Mouse (Mus musculus): ENCODE measurements at regions not wholly inside any gene's neighbourhood (a gene's known extent, or its start where the extent isn't known, plus 50 kb on each side); places are given as distances from the start of the nearest gene placed in this dataset.
"Not testable (repeated sequence)": the region's sequence is repeated elsewhere in the genome, so short reads cannot be mapped to it uniquely, and the experiment has no call there.

- DNase-seq: no peak
Observed at GRCm38 (mm10) chr7:73688451-73688850, 51.7 kb upstream of the Fam174b start.

GRCm38 (mm10) chr7:73686245-73686644 is 53.9 kb upstream of the Fam174b start:
- not testable (repeated sequence) for DNase-seq

DNA sequence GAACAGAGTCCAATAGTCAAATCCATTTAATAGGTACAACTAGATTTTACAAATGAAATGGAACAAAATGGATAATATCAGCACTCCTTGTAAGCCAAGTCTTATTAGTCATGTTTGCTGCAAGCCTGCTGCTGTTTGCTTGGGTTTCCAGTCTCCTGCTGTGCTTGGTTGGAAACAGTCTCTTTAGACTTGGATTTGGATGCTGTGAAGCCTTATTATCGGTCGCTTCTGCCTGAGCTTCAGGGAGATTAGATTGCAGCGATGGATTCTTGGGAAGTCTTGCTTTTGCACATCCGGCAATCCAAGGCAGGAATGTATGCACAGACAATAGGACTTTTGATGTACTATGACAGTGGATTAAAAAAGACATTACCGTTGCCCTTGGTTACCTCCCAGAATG is 57.3 kb upstream of the Fam174b start:
- no peak for DNase-seq

DNA sequence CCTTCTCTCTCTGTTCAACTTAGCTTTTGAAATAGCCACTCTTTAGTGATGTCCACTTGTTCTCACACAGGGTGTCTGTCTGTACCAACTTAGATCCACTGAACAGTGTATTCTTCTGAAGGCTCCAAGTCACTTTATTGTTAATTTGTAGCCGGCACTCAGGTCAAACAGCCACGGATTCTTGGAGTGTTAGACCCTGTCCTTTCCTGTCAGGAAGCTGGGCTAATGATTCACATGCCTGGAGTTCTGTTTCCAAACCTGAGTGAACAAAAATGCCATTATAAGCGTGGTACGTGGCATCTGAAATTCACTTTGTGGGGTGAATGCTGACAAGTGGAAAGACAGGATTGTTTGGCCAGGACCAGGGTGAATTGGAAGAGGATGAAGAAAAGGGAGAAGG is 69.5 kb upstream of the Fam174b start:
- peak; percentile 83 for DNase-seq

GRCm38 (mm10) chr7:73668791-73669190 is 71.3 kb upstream of the Fam174b start:
- peak; percentile 79 for DNase-seq

GRCm38 (mm10) chr7:73666921-73667675 is 73.0 kb upstream of the Fam174b start:
- peak; percentile 38 for DNase-seq

GRCm38 (mm10) chr7:73664962-73665361 is 75.1 kb upstream of the Fam174b start:
- DNase-seq: no peak

- DNase-seq: no peak
Observed at GRCm38 (mm10) chr7:73662536-73662935, 77.6 kb upstream of the Fam174b start.

GRCm38 (mm10) chr7:73661901-73662300 is 78.2 kb upstream of the Fam174b start:
- no peak for DNase-seq

- no peak for DNase-seq
Observed at GRCm38 (mm10) chr7:73659551-73659950, 80.6 kb upstream of the Fam174b start.

DNA sequence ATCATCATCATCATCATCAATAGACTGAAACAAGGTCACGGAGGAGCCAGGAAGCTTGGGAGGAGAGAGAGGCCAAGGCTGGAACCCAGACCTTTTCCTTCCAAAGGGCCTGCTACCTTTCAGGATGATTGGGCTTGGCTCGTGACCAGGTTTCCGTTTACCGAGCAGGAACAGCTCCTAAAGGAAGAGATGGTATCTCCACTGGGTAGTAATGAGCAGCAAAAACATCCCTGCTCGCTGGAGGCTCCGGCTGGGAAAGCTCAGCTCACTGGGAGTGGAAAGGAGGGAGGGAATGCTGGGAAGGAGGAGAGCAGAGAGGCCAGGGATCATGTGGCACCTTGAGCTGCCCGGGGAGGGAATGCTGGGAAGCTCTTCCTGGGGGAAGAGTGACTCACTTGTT is 82.8 kb upstream of the Fam174b start:
- DNase-seq: peak; percentile 43

DNA sequence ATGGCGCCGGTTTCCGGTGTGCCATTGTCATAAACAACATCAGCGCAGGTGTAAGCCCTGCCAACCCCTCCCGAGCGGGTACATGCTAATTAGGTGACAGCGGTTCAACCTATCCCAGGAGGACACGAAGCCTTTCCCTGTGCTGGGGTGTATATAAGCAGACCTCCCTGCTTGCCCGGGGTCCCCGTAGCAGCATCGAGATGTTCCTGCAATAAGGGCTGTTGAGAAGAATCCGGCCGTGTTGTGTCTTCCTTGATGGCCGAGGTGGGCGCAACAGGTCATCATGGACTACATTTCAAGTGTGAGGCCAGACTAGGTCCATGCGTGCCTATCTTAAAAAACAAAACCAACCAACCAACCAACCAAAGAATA is 83.7 kb upstream of the Fam174b start:
- not testable (repeated sequence) for DNase-seq

- peak; percentile 16 for DNase-seq
Observed at GRCm38 (mm10) chr7:73655787-73656423, 84.2 kb upstream of the Fam174b start.

DNA sequence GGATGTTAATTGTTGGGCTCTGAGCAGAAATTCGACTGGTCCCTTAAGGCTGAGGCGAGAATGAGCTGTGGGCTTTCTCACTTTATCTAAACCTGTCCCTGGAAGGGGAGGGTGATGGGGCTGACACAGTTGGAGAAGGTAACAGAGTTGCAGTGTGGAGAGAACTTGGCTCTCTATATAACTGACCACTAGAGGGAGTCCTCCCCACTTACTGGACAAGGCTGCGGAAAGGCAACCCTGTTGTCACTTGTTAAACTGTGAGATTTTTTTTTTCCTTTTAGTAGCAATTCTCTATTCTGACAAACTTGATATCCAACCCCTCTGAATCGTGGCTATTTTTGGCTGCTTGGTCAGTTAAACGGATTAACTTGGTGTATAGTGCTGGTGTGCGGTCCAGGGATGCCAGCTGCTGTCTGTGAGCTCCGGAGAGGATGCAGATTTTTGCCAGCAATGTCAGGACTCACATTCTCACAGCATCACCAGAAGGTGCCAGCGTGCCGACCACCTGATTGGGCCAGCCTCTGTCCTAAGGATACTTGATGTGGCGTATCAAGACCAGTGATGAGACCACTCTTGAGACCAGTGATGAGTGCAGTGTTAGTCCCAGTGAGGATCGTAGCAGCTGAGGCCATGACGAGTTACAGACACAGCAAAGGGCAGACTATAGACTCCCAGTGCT is 85.8 kb upstream of the Fam174b start:
- DNase-seq: peak; percentile 21

DNA sequence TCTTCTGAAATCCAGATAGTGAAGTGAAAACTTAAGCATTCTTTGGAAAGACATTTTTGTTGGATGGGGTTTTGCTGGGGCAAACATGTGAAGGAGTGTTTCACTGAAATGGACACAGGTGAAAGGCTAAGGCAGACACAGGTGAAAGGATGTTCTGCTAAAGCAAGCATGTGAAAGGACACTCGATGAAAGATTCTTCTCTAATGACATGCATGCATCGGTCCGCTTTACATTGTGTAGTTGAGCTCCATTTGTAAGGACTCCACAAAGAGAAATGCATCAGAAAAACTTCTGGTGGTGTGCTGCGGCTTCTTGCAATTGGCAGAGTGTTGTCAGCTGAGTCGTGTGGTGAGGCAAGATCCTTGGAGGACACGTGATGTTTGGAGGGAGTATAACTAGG is 89.2 kb upstream of the Fam174b start:
- no peak for DNase-seq

DNA sequence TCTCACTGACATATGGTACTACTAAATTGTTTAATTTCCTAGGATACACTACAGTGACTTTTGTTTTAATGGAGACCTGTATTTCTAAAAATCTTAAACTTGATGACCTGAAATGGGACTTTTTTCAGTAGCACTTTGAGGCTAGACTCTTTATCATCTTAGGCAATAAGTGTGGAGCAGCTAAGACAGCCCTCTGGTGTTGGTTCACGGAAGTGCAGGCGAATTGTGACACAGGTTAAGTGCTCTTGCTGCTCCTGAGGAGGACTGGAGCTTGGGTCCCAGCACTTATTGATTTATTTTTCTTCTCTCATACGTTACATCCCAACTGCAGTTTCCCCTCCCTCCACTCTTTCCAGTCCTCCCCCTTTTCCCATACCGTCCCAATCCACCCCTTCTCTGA is 92.1 kb upstream of the Fam174b start:
- peak; percentile 76 for DNase-seq

GRCm38 (mm10) chr7:73647140-73647539 is 93.0 kb upstream of the Fam174b start:
- DNase-seq: no peak

DNA sequence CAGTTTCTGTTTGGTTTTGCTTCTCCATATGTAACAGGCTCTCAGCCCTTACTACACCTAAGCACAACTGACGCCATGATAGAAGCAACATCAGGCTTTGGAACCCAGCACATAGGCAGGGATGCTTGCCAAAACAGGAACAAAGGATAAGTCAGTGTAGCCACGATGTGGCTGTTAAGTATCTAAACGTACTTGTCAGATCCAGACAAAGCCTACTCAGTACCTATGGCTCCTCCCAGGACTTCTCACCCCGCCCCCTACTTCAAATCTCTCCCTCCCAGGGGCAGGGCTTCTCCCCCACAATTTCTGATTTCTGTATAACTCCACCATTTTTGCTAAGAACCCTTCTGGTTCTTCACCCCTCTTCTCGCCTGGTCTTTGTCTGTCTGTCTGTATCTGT is 93.4 kb upstream of the Fam174b start:
- DNase-seq: no peak

DNA sequence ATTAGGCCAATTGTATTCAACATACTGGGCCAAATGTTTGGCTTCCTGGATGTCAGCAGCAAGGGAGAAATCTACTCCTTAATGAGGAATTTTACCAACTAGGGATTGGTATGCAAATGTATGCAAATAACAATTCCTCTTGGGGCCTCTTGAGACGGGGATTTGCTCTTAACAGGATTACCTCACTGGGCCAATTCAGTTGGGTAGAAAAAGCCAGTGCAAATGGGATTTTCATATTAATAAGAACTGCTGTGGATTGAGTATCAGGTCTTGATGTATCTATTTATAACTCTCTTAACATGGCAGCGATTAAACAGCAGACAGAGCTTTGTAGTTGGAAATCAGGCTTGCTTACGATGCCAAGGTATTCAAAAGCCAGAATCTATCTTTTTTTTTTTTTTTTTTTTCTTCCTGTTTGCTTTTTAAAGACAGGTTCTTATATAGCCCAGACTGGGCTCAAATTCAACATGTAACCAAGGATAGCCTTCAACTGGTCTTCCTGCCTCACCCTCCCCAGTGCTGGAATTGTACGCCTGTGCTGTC is 95.7 kb upstream of the Fam174b start:
- no peak for DNase-seq

DNA sequence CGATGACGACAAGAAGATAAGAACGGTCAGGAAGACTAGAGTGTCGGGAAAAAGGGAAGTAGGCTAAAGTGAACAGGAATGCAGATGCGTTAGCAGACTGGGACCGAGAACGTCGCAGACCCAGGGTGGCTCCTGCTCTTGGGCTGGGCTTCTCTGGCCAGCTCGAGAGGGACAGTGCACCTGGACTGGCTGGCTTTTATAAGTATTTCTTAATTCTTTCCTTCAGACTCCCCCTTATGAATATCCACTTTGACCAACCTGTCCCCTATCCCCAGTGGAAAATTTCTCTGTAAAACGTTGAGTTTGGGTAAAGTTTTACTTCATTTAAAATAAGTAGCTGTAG is 96.1 kb upstream of the Fam174b start:
- no peak for DNase-seq

GRCm38 (mm10) chr7:73643306-73643992 is 96.7 kb upstream of the Fam174b start:
- DNase-seq: no peak

- no peak for DNase-seq
Observed at GRCm38 (mm10) chr7:73640194-73640593, 98.6 kb upstream of the Chd2 start.

GRCm38 (mm10) chr7:73637810-73638125 is 96.1 kb upstream of the Chd2 start:
- no peak for DNase-seq
